Mouse (Mus musculus) urinary bladder, postnatal 4 days (tissue): ENCODE results near the gene Abca1.

Experiments
- DNase-seq, 2 experiments: peaks; one replicate each; pipeline ENCODE4 v3.0.0; 2021 to 2022; ENCODE audit warnings: low spot score in 2 of 2

Gene Abca1

GRCm38 (mm10) chr4:53009183-53009582, 150.5 kb downstream of the Abca1 start:
- DNase-seq = no peak

GRCm38 (mm10) chr4:53000154-53000553, 159.5 kb downstream of the Abca1 start:
- no peak for DNase-seq

- no peak for DNase-seq
Observed at GRCm38 (mm10) chr4:52999449-52999848, 160.2 kb downstream of the Abca1 start.

GRCm38 (mm10) chr4:52989248-52989647, 170.4 kb downstream of the Abca1 start, which contains the start of gene Nipsnap3a:
TSS of gene Nipsnap3a (plus strand) at chr4:52989272.
- no peak for DNase-seq

- no peak for DNase-seq
Observed at GRCm38 (mm10) chr4:52986266-52986665, 173.4 kb downstream of the Abca1 start.

- DNase-seq = no peak
Observed at GRCm38 (mm10) chr4:52985216-52985615, 174.5 kb downstream of the Abca1 start.
